Mouse (Mus musculus): ENCODE results near the gene Scarf2.

DNA sequence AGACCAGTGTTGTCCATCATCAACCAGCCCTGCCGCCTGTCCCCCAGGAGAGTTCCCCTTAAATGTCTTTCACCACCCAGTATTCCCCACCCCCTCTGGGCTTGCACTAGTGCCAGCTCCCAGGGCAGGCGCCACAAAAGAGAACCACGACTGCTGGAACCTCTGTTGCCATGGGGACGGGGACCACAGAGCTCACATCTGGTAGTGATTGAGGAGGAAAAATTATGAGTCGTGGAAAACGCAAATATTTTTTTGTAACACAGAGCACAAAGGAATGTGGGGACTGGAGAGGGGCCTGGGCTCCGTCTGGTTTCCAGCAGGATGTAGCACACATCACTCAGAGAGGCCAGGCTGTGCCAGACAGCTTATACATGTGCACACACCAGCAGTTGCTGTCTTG is 12.6 kb downstream of the Scarf2 start:
- TF ChIP-seq CTCF (IDR thresholded peaks at IDR 0.05; ENCODE audit: control insufficient read depth, insufficient read depth, low read length) = no peak
- no peak for TF ChIP-seq POLR2A (IDR thresholded peaks at IDR 0.05; ENCODE audit: borderline replicate concordance, control insufficient read depth, low read depth, low read length)

Data from bone marrow, adult 2 months (tissue).